Mouse (Mus musculus) liver, embryonic 12.5 days (tissue): Measurements from ENCODE around the gene C1d. TPM values are rescaled to one million over a fixed set of nuclear protein-coding genes. Genes with fewer than 3 reads are reported as not detected.

ENCODE experiments used
- ATAC-seq: fragments of 200-750 bp; cut with Nextera tagmentation; 2 replicates; pipeline ENCODE4 v1.8.0; 2017; ENCODE audit warnings: moderate number of reproducible peaks, mild to moderate bottlenecking, moderate library complexity
- H3K27ac ChIP-seq: fragments of 300-500 bp; sonication (generic); 2 replicates; pipeline ENCODE4 v1.5.1; 2016; ENCODE audit warnings: mild to moderate bottlenecking
- H3K27me3 ChIP-seq: fragments of 300-500 bp; sonication (generic); replicated peaks from 2 replicates; pipeline ENCODE4 v1.6.1; 2016; ENCODE audit warnings: mild to moderate bottlenecking, moderate library complexity
- H3K36me3 ChIP-seq: fragments of 300-500 bp; sonication (generic); 2 replicates; pipeline ENCODE4 v1.6.1; 2016; ENCODE audit warnings: mild to moderate bottlenecking, moderate library complexity
- H3K4me1 ChIP-seq: fragments of 300-500 bp; sonication (generic); 2 replicates; pipeline ENCODE4 v1.6.1; 2016
- H3K4me2 ChIP-seq: fragments of 300-500 bp; sonication (generic); 2 replicates; pipeline ENCODE4 v1.6.1; 2016; ENCODE audit warnings: mild to moderate bottlenecking, moderate library complexity
- H3K4me3 ChIP-seq: fragments of 300-500 bp; sonication (generic); 2 replicates; pipeline ENCODE4 v1.5.1; 2016; ENCODE audit warnings: mild to moderate bottlenecking, moderate library complexity
- H3K9ac ChIP-seq: fragments of 300-500 bp; sonication (generic); 2 replicates; pipeline ENCODE4 v1.6.1; 2016; ENCODE audit warnings: mild to moderate bottlenecking, moderate library complexity
- H3K9me3 ChIP-seq: fragments of 300-500 bp; sonication (generic); replicated peaks from 2 replicates; pipeline ENCODE4 v1.6.1; 2016; ENCODE audit warnings: mild to moderate bottlenecking, moderate library complexity
- WGBS: fragments of 180-500 bp; shearing (Covaris S2); methylation state at CpG from one replicate; pipeline ENCODE4 v1.1.7; 2016; ENCODE audit not compliant: insufficient replicate concordance; 5-methylcytosine and 5-hydroxymethylcytosine counted together
- polyA plus RNA-seq: library from polyadenylated mRNA; unstranded; fragments of >200 nt; fragmentation: Nextera tagmentation; extraction: Ambion mirVana; gene quantifications from 2 replicates; pipeline ENCODE4 v1.2.1, GENCODE M21; 2016

The C1d gene
- polyA plus RNA-seq, 1 experiment from 2014 or later: 56.6 TPM

- Histone ChIP-seq H3K27ac (no peak overlapping the region), H3K4me3 (no peak overlapping the region), H3K4me2 (no peak overlapping the region), H3K9ac (no peak overlapping the region), H3K36me3 (peaks cover 31% of the 10 kb centered on the region), H3K9me3 (no peaks in the 10 kb centered on the region), H3K4me1 (no peaks in the 10 kb centered on the region), H3K27me3 (no peaks in the 10 kb centered on the region)
- ATAC-seq: no peak
- 85% methylated on average over 4 of the region's 4 CpGs for WGBS
These were observed 9.8 kb downstream of the C1d start for GRCm38 (mm10) chr11:17267176-17267575.

- Histone ChIP-seq H3K9ac (no peak overlapping the region), H3K4me2 (no peak overlapping the region), H3K4me3 (no peak overlapping the region), H3K27me3 (no peaks in the 10 kb centered on the region), H3K27ac (no peak overlapping the region), H3K9me3 (no peaks in the 10 kb centered on the region), H3K36me3 (peaks cover 25% of the 10 kb centered on the region), H3K4me1 (no peaks in the 10 kb centered on the region)
- 84% methylated on average over 1 of the region's 1 CpGs for WGBS
- no peak for ATAC-seq
These were observed 11.4 kb downstream of the C1d start for GRCm38 (mm10) chr11:17268801-17269200.

GRCm38 (mm10) chr11:17279959-17280358 is 22.6 kb downstream of the C1d start:
- peak; percentile 47; the same call in 1 of the 2 replicates for ATAC-seq
- WGBS: 11% methylated on average over 9 of the region's 9 CpGs
- no peak overlapping the region for H3K4me2 ChIP-seq

GRCm38 (mm10) chr11:17284055-17284454 is 26.7 kb downstream of the C1d start:
- Histone ChIP-seq H3K4me1 (no peaks in the 10 kb centered on the region), H3K27me3 (no peaks in the 10 kb centered on the region), H3K9me3 (no peaks in the 10 kb centered on the region), H3K27ac (no peak overlapping the region), H3K4me3 (no peak overlapping the region), H3K9ac (no peak overlapping the region), H3K36me3 (no peaks in the 10 kb centered on the region), H3K4me2 (no peak overlapping the region)
- WGBS: 51% methylated on average over 10 of the region's 10 CpGs
- peak; percentile 54; the same call in 1 of the 2 replicates for ATAC-seq

More at GRCm38 (mm10) chr11:17279959-17280358, 22.6 kb downstream of the C1d start:
- H3K36me3 ChIP-seq: no peaks in the 10 kb centered on the region
- H3K4me3 ChIP-seq: no peak overlapping the region
- H3K27ac ChIP-seq: no peak overlapping the region
- no peaks in the 10 kb centered on the region for H3K9me3 ChIP-seq
- H3K4me1 ChIP-seq: no peaks in the 10 kb centered on the region
- H3K27me3 ChIP-seq: no peaks in the 10 kb centered on the region
- no peak overlapping the region for H3K9ac ChIP-seq

GRCm38 (mm10) chr11:17288884-17289283 is 31.5 kb downstream of the C1d start:
- no peak overlapping the region for H3K9ac ChIP-seq
- ATAC-seq: peak; percentile 51; the same call in 1 of the 2 replicates
- H3K4me2 ChIP-seq: no peak overlapping the region
- H3K27me3 ChIP-seq: no peaks in the 10 kb centered on the region
- no peaks in the 10 kb centered on the region for H3K4me1 ChIP-seq
- H3K36me3 ChIP-seq: no peaks in the 10 kb centered on the region
- H3K27ac ChIP-seq: no peak overlapping the region
- H3K9me3 ChIP-seq: no peaks in the 10 kb centered on the region
- H3K4me3 ChIP-seq: no peak overlapping the region

GRCm38 (mm10) chr11:17306007-17306891 is 48.9 kb downstream of the C1d start:
- Histone ChIP-seq H3K9ac (no peak overlapping the region), H3K27me3 (no peaks in the 10 kb centered on the region), H3K27ac (no peak overlapping the region), H3K36me3 (no peaks in the 10 kb centered on the region), H3K4me1 (no peaks in the 10 kb centered on the region), H3K4me3 (no peak overlapping the region), H3K4me2 (no peak overlapping the region), H3K9me3 (no peaks in the 10 kb centered on the region)
- WGBS: 54% methylated on average over 8 of the region's 8 CpGs
- no peak for ATAC-seq

GRCm38 (mm10) chr11:17307457-17307856 is 50.1 kb downstream of the C1d start:
- Histone ChIP-seq H3K4me2 (no peak overlapping the region), H3K9ac (no peak overlapping the region), H3K4me1 (no peaks in the 10 kb centered on the region), H3K27me3 (no peaks in the 10 kb centered on the region), H3K9me3 (no peaks in the 10 kb centered on the region), H3K27ac (no peak overlapping the region), H3K36me3 (no peaks in the 10 kb centered on the region), H3K4me3 (no peak overlapping the region)
- no peak for ATAC-seq

Other genes starting within 250 kb of the C1d start
- gene Cnrip1, start 206.0 kb upstream of the C1d start, polyA plus RNA-seq: 5.7 and 6.6 TPM in 2 replicates
- gene Plek, start 205.2 kb upstream of the C1d start, polyA plus RNA-seq: 42.4 and 47.2 TPM in 2 replicates
- gene Ppp3r1, start 98.3 kb upstream of the C1d start, polyA plus RNA-seq: 50.3 and 52.0 TPM in 2 replicates
- gene Wdr92, start 75.5 kb upstream of the C1d start, polyA plus RNA-seq: 17.3 and 18.0 TPM in 2 replicates
- 78.7 and 81.2 TPM in 2 replicates for gene Pno1, start 46.0 kb upstream of the C1d start, polyA plus RNA-seq